Mouse (Mus musculus) neural tube, embryonic 10.5 days (tissue): ENCODE data around the gene Slc6a17.

Experiments
- DNase-seq: peaks from one replicate; pipeline ENCODE4 v3.0.0-alpha.2; 2017; ENCODE audit warnings: low spot score; ENCODE audit errors: extremely low spot score

Slc6a17 gene

GRCm38 (mm10) chr3:107468106-107468505, 49.7 kb downstream of the Slc6a17 start:
- no peak for DNase-seq

DNA sequence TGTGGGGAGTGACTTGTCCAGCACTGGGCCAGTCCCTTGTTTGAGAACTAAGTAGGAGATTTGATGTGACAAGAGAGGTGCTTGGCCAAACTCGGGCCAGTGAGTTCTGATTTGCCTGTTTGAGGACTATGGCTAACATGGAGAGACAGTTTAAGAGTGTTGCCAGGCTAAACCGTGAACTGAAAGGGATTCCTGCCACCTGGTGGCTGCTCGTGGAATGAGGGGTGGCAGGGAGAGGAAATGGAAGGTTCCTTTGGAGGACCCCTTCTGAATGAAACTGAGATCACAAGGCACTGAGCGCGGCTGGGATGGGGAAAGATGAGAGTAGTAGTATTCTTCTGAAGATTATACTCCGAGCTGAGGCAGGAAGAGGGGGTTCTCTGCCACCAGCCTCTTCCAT, 51.2 kb downstream of the Slc6a17 start:
- DNase-seq = peak; percentile 75

GRCm38 (mm10) chr3:107462160-107462559, 55.7 kb downstream of the Slc6a17 start:
- peak; percentile 85 for DNase-seq

GRCm38 (mm10) chr3:107459773-107460431, 57.9 kb downstream of the Slc6a17 start:
- peak; percentile 47 for DNase-seq

DNA sequence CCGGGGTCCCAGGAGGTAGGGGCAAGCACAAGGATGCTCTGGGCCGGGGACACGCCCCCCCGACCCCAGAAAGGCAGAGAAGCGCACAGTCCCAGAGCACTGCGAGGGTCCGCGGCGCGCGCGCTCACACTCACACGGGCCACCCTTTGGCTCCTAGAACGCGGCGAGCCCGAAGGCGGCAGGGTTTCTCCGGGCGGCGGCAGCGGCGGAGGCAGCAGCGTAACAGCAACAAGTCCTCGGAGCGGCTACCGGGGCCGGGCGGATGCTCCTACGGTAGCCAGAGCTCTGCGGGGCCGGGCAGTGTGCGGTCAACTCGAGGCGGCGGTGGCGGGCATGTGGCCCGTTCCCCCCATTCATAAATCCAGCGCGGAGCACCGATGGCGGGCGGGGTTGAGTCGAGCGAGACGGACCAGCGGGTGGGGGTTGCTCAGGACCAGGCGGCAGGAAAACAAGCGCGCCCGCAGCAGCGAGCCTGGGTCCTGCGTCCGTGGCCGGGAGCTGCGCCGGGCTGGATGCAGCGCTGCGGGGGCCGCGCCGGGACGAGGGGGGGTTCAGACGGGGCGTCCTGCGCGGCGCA, 58.5 kb downstream of the Slc6a17 start, which contains the start of gene Kcnc4:
Gene Kcnc4 (minus strand): TSS at position 357 of the 577 bp plus-strand sequence.
- DNase-seq = no peak

DNA sequence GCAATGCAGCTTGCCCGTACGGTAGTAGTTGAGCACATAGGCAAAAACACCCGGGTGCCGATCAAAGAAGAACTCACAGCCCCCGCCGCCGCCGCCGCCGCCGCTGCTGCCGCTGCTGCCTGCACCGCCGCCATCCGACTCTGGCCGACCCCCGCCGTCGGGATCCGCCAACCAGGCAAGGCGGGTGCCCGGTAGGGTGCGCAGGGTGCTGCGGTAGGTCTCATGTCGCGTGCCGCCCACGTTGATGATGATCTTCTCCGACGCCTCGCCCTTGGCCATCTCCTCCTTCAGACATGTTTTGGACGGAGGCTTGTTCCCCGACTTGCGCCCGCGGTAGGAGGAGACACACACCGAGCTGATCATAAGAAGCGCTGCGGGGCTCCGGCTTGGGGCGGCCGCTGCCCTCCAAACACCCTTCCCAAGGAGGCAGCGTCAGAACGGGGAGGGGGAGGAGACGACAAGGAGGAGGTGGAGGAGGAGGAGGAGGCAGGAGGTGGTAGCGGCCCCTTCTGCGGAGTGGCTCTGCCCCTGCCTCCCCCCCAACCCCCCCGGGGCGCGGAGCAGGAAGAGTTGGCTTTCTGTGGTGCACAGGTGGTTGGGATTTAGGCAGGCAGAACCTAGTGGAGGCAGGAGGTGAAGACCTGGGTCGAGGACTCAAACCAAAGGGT, 59.2 kb downstream of the Slc6a17 start:
- peak; percentile 66 for DNase-seq

- DNase-seq = no peak
These were observed 59.7 kb downstream of the Slc6a17 start for GRCm38 (mm10) chr3:107458104-107458503.

DNA sequence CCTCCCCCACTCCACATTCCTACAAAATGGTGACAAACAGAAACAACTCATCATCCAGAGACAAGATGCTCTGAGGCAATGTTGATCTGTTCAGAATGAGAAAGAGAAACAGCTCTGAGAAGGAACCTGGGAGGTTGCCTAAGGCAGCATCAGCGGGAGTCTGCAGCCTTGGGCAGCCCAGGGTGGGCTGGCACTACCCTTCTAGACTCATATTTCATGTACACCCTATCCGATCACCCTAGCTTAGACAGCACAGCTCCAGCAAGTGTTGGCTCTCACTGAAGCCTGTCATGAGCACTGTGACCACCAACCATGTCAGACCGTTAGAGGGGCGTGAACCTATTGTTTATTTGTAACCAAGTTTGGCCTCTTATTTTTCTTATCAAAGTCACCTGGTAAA, 63.5 kb downstream of the Slc6a17 start:
- no peak for DNase-seq

GRCm38 (mm10) chr3:107446822-107447221, 71.0 kb downstream of the Slc6a17 start:
- no peak for DNase-seq

- DNase-seq = no peak
These were observed 74.0 kb downstream of the Slc6a17 start for GRCm38 (mm10) chr3:107443866-107444265.

DNA sequence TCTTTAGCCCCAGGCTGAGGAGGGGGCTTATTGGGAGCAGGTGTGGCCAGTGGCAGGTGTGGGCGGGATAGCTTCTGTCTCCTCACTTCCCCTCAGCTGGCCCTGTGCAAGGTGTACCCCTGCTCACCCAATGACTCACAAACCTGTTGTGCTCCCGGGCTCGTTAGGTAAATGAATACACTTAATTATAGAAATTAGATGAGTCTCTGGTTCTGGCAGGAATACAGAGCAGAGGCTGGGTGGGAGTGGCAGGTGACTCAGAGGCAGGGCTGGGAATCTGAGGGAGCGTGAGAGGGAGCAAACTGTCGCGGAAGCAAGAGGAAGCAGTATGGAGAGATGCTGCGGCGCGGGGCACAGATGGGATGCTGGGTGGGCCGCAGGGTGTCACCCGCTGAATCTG, 75.6 kb downstream of the Slc6a17 start:
- DNase-seq = no peak

DNA sequence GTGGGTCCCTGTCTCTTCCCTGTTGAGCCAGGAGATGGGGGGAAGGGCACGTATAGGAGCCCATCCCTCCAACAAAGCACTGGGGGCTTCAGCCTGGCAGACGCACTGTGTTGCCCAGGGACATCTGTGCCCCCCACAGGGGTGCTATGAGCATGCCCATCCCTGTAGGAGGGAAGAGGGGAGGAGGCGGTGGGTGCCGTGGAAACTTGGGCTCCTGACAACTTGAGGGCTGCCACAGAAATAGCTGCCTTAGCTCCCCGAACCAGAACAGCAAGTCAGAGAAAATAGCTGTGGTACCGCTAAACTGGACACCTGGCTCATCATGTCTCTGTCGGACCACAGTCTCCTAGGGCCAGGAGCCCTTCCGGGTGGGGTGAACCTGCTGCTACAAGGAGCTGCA, 76.5 kb downstream of the Slc6a17 start:
- no peak for DNase-seq

GRCm38 (mm10) chr3:107439280-107439679, 78.5 kb downstream of the Slc6a17 start:
- no peak for DNase-seq

DNA sequence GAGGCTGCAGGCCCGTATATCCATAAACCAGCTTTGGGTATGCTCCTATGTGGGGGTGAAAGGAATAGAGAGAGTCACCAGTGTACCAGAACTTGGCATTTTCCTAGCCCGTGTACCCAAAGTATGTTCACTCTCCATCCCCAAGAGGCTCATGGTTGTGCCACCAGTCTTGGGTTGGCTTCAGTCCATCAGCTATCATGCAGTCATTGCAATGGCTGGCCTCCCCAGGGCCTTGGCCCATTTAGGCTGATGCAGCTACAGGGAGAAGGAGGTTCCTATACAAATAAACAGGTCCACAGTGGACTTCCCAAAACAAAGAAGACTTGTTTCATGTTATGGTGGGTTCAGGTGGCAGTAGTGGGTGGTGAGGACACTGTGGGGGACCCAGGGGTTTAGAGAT, 80.2 kb downstream of the Slc6a17 start:
- DNase-seq = no peak

DNA sequence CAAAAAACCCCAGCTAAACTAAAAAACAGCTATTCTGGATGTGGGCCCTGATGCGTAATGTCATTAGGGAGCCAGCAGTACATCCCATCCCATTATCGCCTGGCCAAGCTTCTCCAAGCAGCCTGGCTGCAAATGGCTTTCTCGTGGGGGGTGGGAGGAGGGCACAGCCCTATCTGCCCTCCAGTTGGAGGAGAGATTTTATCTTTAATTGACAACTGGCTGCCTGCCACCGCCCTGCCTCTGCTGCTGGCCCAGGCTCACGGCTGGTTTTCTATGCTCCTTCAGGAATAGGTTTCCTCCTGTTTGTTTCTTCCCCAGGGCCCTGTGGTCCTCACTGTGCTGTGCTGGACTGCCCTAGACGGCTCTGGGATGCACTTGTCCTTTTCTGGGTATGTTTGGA, 81.4 kb downstream of the Slc6a17 start:
- no peak for DNase-seq

- no peak for DNase-seq
These were observed 84.2 kb downstream of the Slc6a17 start for GRCm38 (mm10) chr3:107433614-107434013.

DNA sequence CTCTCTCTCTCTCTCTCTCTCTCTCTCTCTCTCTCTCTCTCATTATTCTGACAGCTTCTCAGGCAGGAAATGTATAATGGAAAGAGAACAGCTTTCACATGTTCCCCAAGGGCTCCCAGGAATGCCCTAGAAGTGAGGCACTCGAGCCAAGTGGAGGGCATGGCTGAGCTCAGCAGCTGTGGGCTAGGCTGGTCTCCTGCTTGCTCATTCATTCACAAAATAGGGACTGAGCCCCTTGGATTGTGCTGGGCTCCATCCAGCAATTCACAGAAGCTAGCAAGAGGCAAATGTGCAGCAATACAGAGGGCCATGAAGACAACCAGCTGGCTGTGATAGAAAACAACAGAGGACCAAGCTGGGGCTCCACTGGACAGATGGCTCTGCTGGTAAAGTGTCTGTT, 86.5 kb downstream of the Slc6a17 start:
- no peak for DNase-seq

- no peak for DNase-seq
These were observed 93.4 kb downstream of the Slc6a17 start for GRCm38 (mm10) chr3:107424258-107425041.

DNA sequence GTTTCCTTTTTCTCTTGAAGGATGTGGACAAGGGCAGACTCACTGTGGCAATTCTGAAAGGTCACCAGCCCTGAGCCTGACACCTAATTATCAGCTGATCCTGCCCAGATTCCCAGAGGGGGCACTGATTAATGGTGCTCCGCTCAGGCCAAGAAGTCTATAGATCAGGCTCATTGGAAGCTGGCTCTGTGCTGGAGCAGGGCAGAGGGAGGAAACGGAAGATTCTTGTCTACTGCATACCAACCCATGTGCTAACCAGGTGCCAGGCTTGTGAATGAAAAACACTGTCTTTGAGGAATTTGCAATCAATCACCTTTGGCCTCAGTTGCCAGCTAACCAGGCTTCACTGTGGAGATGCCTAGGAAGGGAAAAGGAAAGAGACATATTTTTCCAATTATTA, 97.7 kb downstream of the Slc6a17 start:
- peak; percentile 34 for DNase-seq
